Mouse (Mus musculus): Measurements from ENCODE around the gene Pld1. TPM values are rescaled to one million over a fixed set of nuclear protein-coding genes. Genes with fewer than 3 reads are reported as not detected.

The Pld1 gene
- polyA plus RNA-seq, 1 experiment from 2014 or later: 2.0 TPM

Other genes starting within 250 kb of the Pld1 start
- gene Fndc3b, start 227.4 kb upstream of the Pld1 start, polyA plus RNA-seq (2014; fragmentation: Nextera tagmentation; extraction: Ambion mirVana): 4.7 and 6.9 TPM in 2 replicates
- not detected in 2 replicates for gene Tmem212, start 42.3 kb upstream of the Pld1 start, polyA plus RNA-seq (2014; fragmentation: Nextera tagmentation; extraction: Ambion mirVana)